Mouse (Mus musculus) embryonic fibroblast, embryonic 13.5 days (primary cell): ENCODE results near the gene Oxa1l.

Source experiments
- CTCF ChIP-seq: IDR thresholded peaks from 2 replicates; pipeline ENCODE4 v1.5.1; 2011; ENCODE audit warnings: mild to moderate bottlenecking, control low read depth, low read length, moderate library complexity, borderline replicate concordance; ENCODE audit not compliant: insufficient read depth
- POLR2A ChIP-seq: IDR thresholded peaks from 2 replicates; pipeline ENCODE4 v1.6.1; 2011; ENCODE audit warnings: low read depth, mild to moderate bottlenecking, control low read depth, low read length, moderate library complexity

GRCm38 (mm10) chr14:54321556-54322376 lies 38.9 kb upstream of the Oxa1l start:
- TF ChIP-seq POLR2A (no peak), CTCF (no peak)
